Mouse (Mus musculus) stomach, postnatal 0 days (tissue): ENCODE data around the gene Igsf8. TPM values are rescaled to one million over a fixed set of nuclear protein-coding genes. Genes with fewer than 3 reads are reported as not detected.

Experiments
- ATAC-seq: fragments of 200-750 bp; cut with Nextera tagmentation; 2 replicates; pipeline ENCODE4 v1.8.0; 2017; ENCODE audit not compliant: low FRiP score, low TSS enrichment
- DNase-seq: peaks from one replicate; pipeline ENCODE4 v3.0.0-alpha.2; 2016; ENCODE audit warnings: low spot score
- H3K27ac ChIP-seq: fragments of 300-500 bp; sonication (generic); replicated peaks from 2 replicates; pipeline ENCODE4 v1.5.1; 2014; ENCODE audit warnings: mild to moderate bottlenecking, control low read depth
- H3K27me3 ChIP-seq: fragments of 300-500 bp; sonication (generic); 2 replicates; pipeline ENCODE4 v1.6.1; 2014; ENCODE audit warnings: low read length; ENCODE audit not compliant: control insufficient read depth, insufficient read depth
- H3K36me3 ChIP-seq: fragments of 300-500 bp; sonication (generic); 2 replicates; pipeline ENCODE4 v1.6.1; 2014; ENCODE audit warnings: low read length, mixed read lengths; ENCODE audit not compliant: control insufficient read depth, insufficient read depth
- H3K4me1 ChIP-seq: fragments of 300-500 bp; sonication (generic); replicated peaks from 2 replicates; pipeline ENCODE4 v1.6.1; 2014; ENCODE audit warnings: antibody characterized with exemption; ENCODE audit not compliant: control insufficient read depth, insufficient read depth
- H3K4me2 ChIP-seq: fragments of 300-500 bp; sonication (generic); replicated peaks from 2 replicates; pipeline ENCODE4 v1.6.1; 2014; ENCODE audit warnings: low read depth, mild to moderate bottlenecking, control low read depth, moderate library complexity
- H3K4me3 ChIP-seq: fragments of 300-500 bp; sonication (generic); 2 replicates; pipeline ENCODE4 v1.5.1; 2014; ENCODE audit warnings: low read depth, low read length, control low read depth
- H3K9ac ChIP-seq: fragments of 300-500 bp; sonication (generic); 2 replicates; pipeline ENCODE4 v1.6.1; 2014; ENCODE audit warnings: mild to moderate bottlenecking, low read length, control low read depth, mixed read lengths
- H3K9me3 ChIP-seq: fragments of 300-500 bp; sonication (generic); 2 replicates; pipeline ENCODE4 v1.6.1; 2016; ENCODE audit warnings: low read length; ENCODE audit not compliant: control insufficient read depth
- CTCF ChIP-seq: IDR thresholded peaks from 2 replicates; pipeline ENCODE4 v1.5.1; 2016; ENCODE audit warnings: antibody characterized with exemption, low read depth, mild to moderate bottlenecking, moderate library complexity
- EP300 ChIP-seq: optimal IDR thresholded peaks from 2 replicates; pipeline ENCODE3; 2016; ENCODE audit warnings: antibody characterized with exemption
- WGBS: fragments of 180-500 bp; shearing (Covaris S2); extraction: QIAGEN DNeasy Blood & Tissue Kit; methylation state at CpG from one replicate; pipeline ENCODE4 v1.1.7; 2014; 5-methylcytosine and 5-hydroxymethylcytosine counted together
- polyA plus RNA-seq: library from polyadenylated mRNA; unstranded; fragments of >200 nt; fragmentation: Nextera tagmentation; extraction: Ambion mirVana; gene quantifications from 2 replicates; pipeline ENCODE4 v1.2.1, GENCODE M21; 2015

The Igsf8 gene
- polyA plus RNA-seq, 1 experiment from 2014 or later, result 19.5 TPM

GRCm38 (mm10) chr1:172307936-172308335, 46.5 kb downstream of the Igsf8 start:
- DNase-seq (peak; percentile 85), ATAC-seq (peak; percentile 84)
- H3K9ac ChIP-seq, result no peak overlapping the region

GRCm38 (mm10) chr1:172308409-172308808, 47.0 kb downstream of the Igsf8 start:
- Histone ChIP-seq H3K36me3 (no peaks in the 10 kb centered on the region), H3K4me2 (no peak overlapping the region), H3K9ac (no peak overlapping the region), H3K27me3 (no peaks in the 10 kb centered on the region), H3K27ac (peak overlapping the region; percentile 88), H3K4me3 (no peak overlapping the region), H3K9me3 (no peaks in the 10 kb centered on the region), H3K4me1 (peaks cover 4% of the 10 kb centered on the region)
- ATAC-seq (no peak), DNase-seq (no peak)
- 83% methylated on average over 1 of the region's 1 CpGs for WGBS
- no peak for TF ChIP-seq CTCF

More at GRCm38 (mm10) chr1:172307936-172308335, 46.5 kb downstream of the Igsf8 start:
- Histone ChIP-seq H3K36me3 (no peaks in the 10 kb centered on the region), H3K4me2 (no peak overlapping the region), H3K9me3 (no peaks in the 10 kb centered on the region), H3K4me3 (no peak overlapping the region), H3K4me1 (peaks cover 2% of the 10 kb centered on the region), H3K27ac (peak overlapping the region; percentile 88), H3K27me3 (no peaks in the 10 kb centered on the region)
- WGBS, result 48% methylated on average over 10 of the region's 10 CpGs
- TF ChIP-seq CTCF (no peak), EP300 (no peak)

- H3K4me3 ChIP-seq, result peak overlapping the region; percentile 31
- ATAC-seq, result peak; percentile 65
- H3K27me3 ChIP-seq, result no peaks in the 10 kb centered on the region
- peak; percentile 93 for DNase-seq
- peak overlapping the region; percentile 97 for H3K27ac ChIP-seq
- 2% methylated on average over 14 of the region's 14 CpGs for WGBS
- peak overlapping the region; percentile 65 for H3K9ac ChIP-seq
- H3K4me1 ChIP-seq, result peaks cover 4% of the 10 kb centered on the region
- H3K36me3 ChIP-seq, result no peaks in the 10 kb centered on the region
- peak; percentile 94 for TF ChIP-seq CTCF
- no peak for TF ChIP-seq EP300
- no peaks in the 10 kb centered on the region for H3K9me3 ChIP-seq
- peak overlapping the region; percentile 60 for H3K4me2 ChIP-seq
These were observed 48.4 kb downstream of the Igsf8 start for GRCm38 (mm10) chr1:172309699-172310398.

- 2% methylated on average over 22 of the region's 23 CpGs for whole genome bisulfite sequencing
- Histone ChIP-seq H3K9ac (peak overlapping the region; percentile 76), H3K4me2 (peak overlapping the region; percentile 72), H3K36me3 (no peaks in the 10 kb centered on the region), H3K27me3 (no peaks in the 10 kb centered on the region), H3K27ac (peak overlapping the region; percentile 97), H3K4me3 (peak overlapping the region; percentile 59), H3K9me3 (no peaks in the 10 kb centered on the region), H3K4me1 (peaks cover 4% of the 10 kb centered on the region)
- peak; percentile 34 for TF ChIP-seq CTCF
- TF ChIP-seq EP300, result no peak
- peak; percentile 89 for DNase-seq
- ATAC-seq, result peak; percentile 73
These were observed 49.9 kb downstream of the Igsf8 start for GRCm38 (mm10) chr1:172311248-172311906.

- no peak; the same call in 1 of the 2 replicates for TF ChIP-seq CTCF
- H3K36me3 ChIP-seq, result no peaks in the 10 kb centered on the region
These were observed 50.7 kb downstream of the Igsf8 start for GRCm38 (mm10) chr1:172311921-172312767.

More at GRCm38 (mm10) chr1:172311921-172312767, 50.7 kb downstream of the Igsf8 start:
- Histone ChIP-seq H3K4me2 (peak overlapping the region; percentile 72), H3K27ac (peak overlapping the region; percentile 97), H3K27me3 (no peaks in the 10 kb centered on the region), H3K4me3 (peak overlapping the region; percentile 59), H3K9ac (peak overlapping the region; percentile 76), H3K4me1 (peaks cover 4% of the 10 kb centered on the region), H3K9me3 (no peaks in the 10 kb centered on the region)
- under 1% methylated on average over 36 of the region's 55 CpGs for WGBS
- DNase-seq (peak; percentile 98), ATAC-seq (peak; percentile 77)
